Mouse (Mus musculus) kidney, adult 2 months (tissue): ENCODE measurements around the gene Apon. TPM values are rescaled to one million over a fixed set of nuclear protein-coding genes. Genes with fewer than 3 reads are reported as not detected.
"Not testable (repeated sequence)": the region's sequence is repeated elsewhere in the genome, so short reads cannot be mapped to it uniquely, and the experiment has no call there.

Experiments used
- DNase-seq: peaks from one replicate; pipeline ENCODE4 v3.0.0; 2021
- H3K27ac ChIP-seq: fragments of 200-500 bp; 2 replicates; pipeline ENCODE4 v1.5.1; 2012; ENCODE audit warnings: low read depth, low read length, control low read depth, inconsistent platforms; ENCODE audit not compliant: insufficient read depth
- H3K27me3 ChIP-seq: fragments of 200-500 bp; replicated peaks from 2 replicates; pipeline ENCODE4 v1.6.1; 2012; ENCODE audit warnings: mild to moderate bottlenecking, moderate library complexity, low read length, inconsistent platforms; ENCODE audit not compliant: control insufficient read depth, insufficient read depth
- H3K36me3 ChIP-seq: fragments of 200-500 bp; 2 replicates; pipeline ENCODE4 v1.6.1; 2012; ENCODE audit warnings: mild to moderate bottlenecking, moderate library complexity, low read length, inconsistent platforms; ENCODE audit not compliant: control insufficient read depth, insufficient read depth
- H3K4me1 ChIP-seq: fragments of 200-500 bp; 2 replicates; pipeline ENCODE4 v1.6.1; 2011; ENCODE audit warnings: low read length; ENCODE audit not compliant: control insufficient read depth, insufficient read depth
- H3K4me3 ChIP-seq: fragments of 200-500 bp; 2 replicates; pipeline ENCODE4 v1.5.1; 2011; ENCODE audit warnings: mild to moderate bottlenecking, low read depth, low read length, control low read depth; ENCODE audit not compliant: insufficient read depth
- CTCF ChIP-seq: fragments of 200-500 bp; conservative IDR thresholded peaks from 2 replicates; pipeline ENCODE4 v1.5.1; 2011; ENCODE audit warnings: low read depth, mild to moderate bottlenecking, control low read depth, low read length, moderate library complexity, mixed read lengths; ENCODE audit not compliant: insufficient read depth, insufficient read length
- POLR2A ChIP-seq: fragments of 200-500 bp; IDR thresholded peaks from one replicate; pipeline ENCODE4 v1.6.1; 2011; ENCODE audit warnings: low read depth, low read length, control low read depth
- WGBS: fragments of 180-500 bp; shearing (Covaris S2); methylation state at CpG from one replicate; pipeline ENCODE4 v1.1.7; 2018; 5-methylcytosine and 5-hydroxymethylcytosine counted together
- polyA plus RNA-seq: library from polyadenylated mRNA; depleted of rRNA; stranded (reverse); fragments of >200 nt; gene quantifications from 2 replicates; pipeline ENCODE4 v1.2.3, GENCODE M21; 2012

Apon gene
- polyA plus RNA-seq, 1 experiment = not detected

- H3K27ac ChIP-seq = no peak overlapping the region
- WGBS = 46% methylated on average over 6 of the region's 6 CpGs
- H3K27me3 ChIP-seq = no peaks in the 10 kb centered on the region
- H3K4me3 ChIP-seq = no peak overlapping the region
- no peaks in the 10 kb centered on the region for H3K36me3 ChIP-seq
- TF ChIP-seq POLR2A = no peak
- no peak for TF ChIP-seq CTCF
- H3K4me1 ChIP-seq = peaks cover 3% of the 10 kb centered on the region; the same call in 1 of the 2 replicates
- DNase-seq = no peak
Observed at GRCm38 (mm10) chr10:128212148-128212547, 41.7 kb upstream of the Apon start.

GRCm38 (mm10) chr10:128212871-128213323, 41.0 kb upstream of the Apon start:
- peak overlapping the region; percentile 59 for H3K4me3 ChIP-seq
- H3K4me1 ChIP-seq = peaks cover 3% of the 10 kb centered on the region; the same call in 1 of the 2 replicates
- peak overlapping the region; percentile 27; the same call in 1 of the 2 replicates for H3K27ac ChIP-seq
- WGBS = under 1% methylated on average over 18 of the region's 18 CpGs
- H3K36me3 ChIP-seq = no peaks in the 10 kb centered on the region
- no peak for TF ChIP-seq POLR2A
- peak; percentile 73 for TF ChIP-seq CTCF
- no peaks in the 10 kb centered on the region for H3K27me3 ChIP-seq
- DNase-seq = peak; percentile 85

GRCm38 (mm10) chr10:128214112-128214511, 39.8 kb upstream of the Apon start:
- not testable (repeated sequence) for H3K4me1 ChIP-seq, H3K36me3 ChIP-seq, H3K27ac ChIP-seq, H3K4me3 ChIP-seq, H3K27me3 ChIP-seq, DNase-seq
- 85% methylated on average over 4 of the region's 4 CpGs for WGBS

GRCm38 (mm10) chr10:128214981-128215380, 38.9 kb upstream of the Apon start:
- H3K4me3 ChIP-seq = no peak overlapping the region
- H3K4me1 ChIP-seq = peaks cover 3% of the 10 kb centered on the region; the same call in 1 of the 2 replicates
- H3K27me3 ChIP-seq = no peaks in the 10 kb centered on the region
- no peak overlapping the region for H3K27ac ChIP-seq
- TF ChIP-seq POLR2A (no peak), CTCF (no peak)
- 75% methylated on average over 5 of the region's 5 CpGs for WGBS
- no peaks in the 10 kb centered on the region for H3K36me3 ChIP-seq
- no peak for DNase-seq

- no peaks in the 10 kb centered on the region for H3K36me3 ChIP-seq
- DNase-seq = no peak
- no peak for TF ChIP-seq CTCF
- H3K4me1 ChIP-seq = no peaks in the 10 kb centered on the region
- 94% methylated on average over 18 of the region's 18 CpGs for WGBS
- H3K27me3 ChIP-seq = no peaks in the 10 kb centered on the region
- no peak overlapping the region for H3K27ac ChIP-seq
- H3K4me3 ChIP-seq = no peak overlapping the region
Observed at GRCm38 (mm10) chr10:128218387-128219117, 35.3 kb upstream of the Apon start.

GRCm38 (mm10) chr10:128221533-128222286, 32.2 kb upstream of the Apon start:
- peak; percentile 27 for DNase-seq
- no peaks in the 10 kb centered on the region for H3K4me1 ChIP-seq
- TF ChIP-seq POLR2A = no peak
- no peak for TF ChIP-seq CTCF
- no peaks in the 10 kb centered on the region for H3K27me3 ChIP-seq
- 49% methylated on average over 16 of the region's 16 CpGs for WGBS
- no peaks in the 10 kb centered on the region for H3K36me3 ChIP-seq
- H3K27ac ChIP-seq = no peak overlapping the region
- H3K4me3 ChIP-seq = no peak overlapping the region

GRCm38 (mm10) chr10:128225064-128225463, 28.8 kb upstream of the Apon start:
- H3K27me3 ChIP-seq = no peaks in the 10 kb centered on the region
- TF ChIP-seq POLR2A (no peak), CTCF (no peak)
- no peak overlapping the region for H3K4me3 ChIP-seq
- H3K4me1 ChIP-seq = no peaks in the 10 kb centered on the region
- WGBS = 54% methylated on average over 5 of the region's 5 CpGs
- no peak overlapping the region for H3K27ac ChIP-seq
- no peaks in the 10 kb centered on the region for H3K36me3 ChIP-seq
- no peak for DNase-seq
